Mouse (Mus musculus) stomach, postnatal 0 days (tissue): ENCODE results near the gene Ak4.

Source experiments
- CTCF ChIP-seq: IDR thresholded peaks from 2 replicates; pipeline ENCODE4 v1.5.1; 2016; ENCODE audit warnings: antibody characterized with exemption, low read depth, mild to moderate bottlenecking, moderate library complexity
- EP300 ChIP-seq: optimal IDR thresholded peaks from 2 replicates; pipeline ENCODE3; 2016; ENCODE audit warnings: antibody characterized with exemption

GRCm38 (mm10) chr4:101452829-101453228, 33.8 kb downstream of the Ak4 start:
- TF ChIP-seq CTCF (no peak), EP300 (no peak)
